Mouse (Mus musculus) liver, embryonic 14.5 days (tissue): ENCODE measurements around the gene Aak1.

Experiments used
- CTCF ChIP-seq: IDR thresholded peaks from 2 replicates; pipeline ENCODE4 v1.5.1; 2016; ENCODE audit warnings: antibody characterized with exemption, low read depth, control low read depth
- EP300 ChIP-seq: IDR thresholded peaks from 2 replicates; pipeline ENCODE4 v1.6.1; 2016; ENCODE audit warnings: antibody characterized with exemption, low read depth

- TF ChIP-seq EP300, result no peak
- no peak for TF ChIP-seq CTCF
Measured at GRCm38 (mm10) chr6:87042004-87042336, 192.7 kb downstream of the Aak1 start.
